Mouse (Mus musculus) midbrain, embryonic 13.5 days (tissue): ENCODE measurements at regions not wholly inside any gene's neighbourhood (a gene's known extent, or its start where the extent isn't known, plus 50 kb on each side); places are given as distances from the start of the nearest gene placed in this dataset.

ENCODE experiments used
- ATAC-seq: fragments of 200-750 bp; cut with Nextera tagmentation; 2 replicates; pipeline ENCODE4 v1.8.0; 2017; ENCODE audit warnings: mild to moderate bottlenecking, moderate TSS enrichment, moderate library complexity
- H3K27ac ChIP-seq: fragments of 300-500 bp; sonication (generic); 2 replicates; pipeline ENCODE4 v1.5.1; 2015; ENCODE audit warnings: inconsistent platforms, mild to moderate bottlenecking, moderate library complexity
- H3K27me3 ChIP-seq: fragments of 300-500 bp; sonication (generic); 2 replicates; pipeline ENCODE4 v1.6.1; 2015; ENCODE audit warnings: mild to moderate bottlenecking, inconsistent platforms
- H3K36me3 ChIP-seq: fragments of 300-500 bp; sonication (generic); 2 replicates; pipeline ENCODE4 v1.6.1; 2015; ENCODE audit warnings: mild to moderate bottlenecking, inconsistent platforms
- H3K4me1 ChIP-seq: fragments of 300-500 bp; sonication (generic); replicated peaks from 2 replicates; pipeline ENCODE4 v1.6.1; 2015; ENCODE audit warnings: inconsistent platforms
- H3K4me2 ChIP-seq: fragments of 300-500 bp; sonication (generic); replicated peaks from 2 replicates; pipeline ENCODE4 v1.6.1; 2015; ENCODE audit warnings: moderate library complexity, mild to moderate bottlenecking, inconsistent platforms
- H3K4me3 ChIP-seq: fragments of 300-500 bp; sonication (generic); replicated peaks from 2 replicates; pipeline ENCODE4 v1.5.1; 2015; ENCODE audit warnings: mild to moderate bottlenecking, inconsistent platforms
- H3K9ac ChIP-seq: fragments of 300-500 bp; sonication (generic); replicated peaks from 2 replicates; pipeline ENCODE4 v1.6.1; 2015; ENCODE audit warnings: mild to moderate bottlenecking, inconsistent platforms
- H3K9me3 ChIP-seq: fragments of 300-500 bp; sonication (generic); 2 replicates; pipeline ENCODE4 v1.6.1; 2016; ENCODE audit warnings: mild to moderate bottlenecking, inconsistent platforms
- WGBS: fragments of 180-500 bp; shearing (Covaris S2); methylation state at CpG from one replicate; pipeline ENCODE4 v1.1.7; 2015; 5-methylcytosine and 5-hydroxymethylcytosine counted together

DNA sequence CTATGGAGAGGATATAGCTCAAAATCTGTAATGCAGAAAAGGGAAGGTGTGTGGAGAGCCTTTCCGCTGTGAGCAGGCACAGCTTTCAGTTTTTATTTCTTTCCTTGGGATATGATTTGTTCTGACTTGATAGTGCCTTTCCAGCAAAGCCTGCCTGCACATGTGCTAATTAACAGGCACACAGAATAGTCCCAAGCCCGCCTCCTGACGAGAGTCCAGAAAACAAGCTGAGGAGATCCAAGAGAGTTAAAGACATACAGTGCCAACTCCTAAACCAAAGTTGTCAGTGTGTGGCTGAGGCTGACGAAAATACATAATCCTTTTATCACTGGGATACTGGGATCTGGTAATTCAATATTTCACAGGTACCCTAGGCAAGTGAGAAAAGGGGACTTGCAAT is 224.8 kb upstream of the Gria1 start:
- no peak overlapping the region for H3K4me3 ChIP-seq

DNA sequence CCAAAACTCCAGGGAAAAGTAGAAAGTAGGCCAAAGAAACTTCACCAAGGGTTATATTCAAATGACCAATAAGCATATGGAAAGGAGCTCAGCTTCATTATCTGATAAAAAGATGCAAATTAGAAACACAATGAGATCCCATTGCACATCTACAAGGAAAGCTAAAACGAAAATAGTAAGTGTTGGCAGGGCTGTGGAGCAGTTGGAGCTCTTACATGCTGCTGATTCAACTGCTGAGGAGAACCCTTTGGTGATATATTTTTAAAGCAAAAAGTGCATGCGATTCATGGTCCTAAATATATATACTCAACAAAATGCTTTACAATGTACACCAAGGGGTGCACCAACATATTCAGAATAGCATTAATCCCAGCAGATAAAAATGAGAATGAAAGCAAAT is 218.5 kb upstream of the Gria1 start:
- no peak for ATAC-seq
- Histone ChIP-seq H3K27me3 (no peaks in the 10 kb centered on the region), H3K9ac (no peak overlapping the region), H3K4me2 (no peak overlapping the region), H3K27ac (no peak overlapping the region), H3K9me3 (no peaks in the 10 kb centered on the region), H3K4me3 (no peak overlapping the region), H3K4me1 (no peaks in the 10 kb centered on the region), H3K36me3 (no peaks in the 10 kb centered on the region)
- 81% methylated on average over 2 of the region's 2 CpGs for WGBS

More for the DNA sequence above, 224.8 kb upstream of the Gria1 start:
- no peaks in the 10 kb centered on the region for H3K36me3 ChIP-seq
- H3K27me3 ChIP-seq, result no peaks in the 10 kb centered on the region
- no peaks in the 10 kb centered on the region for H3K9me3 ChIP-seq
- no peak overlapping the region for H3K4me2 ChIP-seq
- no peak overlapping the region for H3K9ac ChIP-seq
- H3K4me1 ChIP-seq, result no peaks in the 10 kb centered on the region
- 83% methylated on average over 4 of the region's 4 CpGs for WGBS
- no peak overlapping the region for H3K27ac ChIP-seq
- ATAC-seq, result no peak

DNA sequence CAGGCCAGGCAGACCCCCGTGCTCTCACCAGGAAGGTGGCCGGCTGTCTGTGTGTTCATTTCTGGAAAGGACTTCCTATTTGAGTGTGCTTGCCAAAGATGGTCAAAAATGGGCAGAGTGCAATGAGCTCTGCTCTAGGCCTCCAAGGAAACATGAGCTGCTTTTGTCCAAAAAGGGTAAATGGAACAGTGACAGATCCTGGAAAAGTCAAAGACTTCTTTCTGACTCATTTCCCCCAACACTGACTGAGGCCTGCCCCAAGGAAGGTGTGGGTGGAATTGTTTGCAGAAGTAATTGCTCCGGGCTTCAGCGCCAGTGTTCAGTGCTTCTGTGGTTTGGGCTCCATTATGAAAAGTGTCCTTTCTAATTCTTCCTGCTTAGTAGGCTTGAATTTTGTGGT is 203.9 kb upstream of the Gria1 start:
- Histone ChIP-seq H3K4me2 (no peak overlapping the region), H3K4me1 (no peaks in the 10 kb centered on the region), H3K9ac (no peak overlapping the region), H3K27me3 (no peaks in the 10 kb centered on the region), H3K9me3 (no peaks in the 10 kb centered on the region), H3K27ac (no peak overlapping the region), H3K36me3 (no peaks in the 10 kb centered on the region), H3K4me3 (no peak overlapping the region)
- ATAC-seq, result no peak
- WGBS, result 86% methylated on average over 4 of the region's 4 CpGs

DNA sequence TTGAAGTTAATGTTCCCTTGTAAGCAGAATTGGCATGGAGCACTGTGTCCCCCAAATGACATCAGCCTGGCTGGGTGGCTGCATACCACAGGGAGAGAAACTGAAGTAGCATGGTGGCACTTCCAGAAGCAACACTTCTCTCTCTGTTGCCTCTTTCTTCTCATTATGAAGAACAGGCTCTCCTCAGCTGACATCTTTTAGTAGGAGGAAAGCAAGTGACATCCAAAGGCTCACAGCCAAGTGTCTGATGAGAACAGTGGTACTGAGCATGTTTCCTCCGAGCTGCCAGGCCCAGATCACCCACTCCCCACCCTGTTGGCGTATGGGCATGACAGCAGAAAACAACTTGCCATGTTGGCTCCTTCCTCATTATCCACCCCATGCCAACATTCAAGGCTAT is 201.0 kb upstream of the Gria1 start:
- Histone ChIP-seq H3K36me3 (no peaks in the 10 kb centered on the region), H3K9me3 (no peaks in the 10 kb centered on the region), H3K27ac (no peak overlapping the region), H3K4me2 (no peak overlapping the region), H3K4me3 (no peak overlapping the region), H3K4me1 (no peaks in the 10 kb centered on the region), H3K27me3 (no peaks in the 10 kb centered on the region), H3K9ac (no peak overlapping the region)
- 90% methylated on average over 2 of the region's 2 CpGs for whole genome bisulfite sequencing
- ATAC-seq, result no peak

DNA sequence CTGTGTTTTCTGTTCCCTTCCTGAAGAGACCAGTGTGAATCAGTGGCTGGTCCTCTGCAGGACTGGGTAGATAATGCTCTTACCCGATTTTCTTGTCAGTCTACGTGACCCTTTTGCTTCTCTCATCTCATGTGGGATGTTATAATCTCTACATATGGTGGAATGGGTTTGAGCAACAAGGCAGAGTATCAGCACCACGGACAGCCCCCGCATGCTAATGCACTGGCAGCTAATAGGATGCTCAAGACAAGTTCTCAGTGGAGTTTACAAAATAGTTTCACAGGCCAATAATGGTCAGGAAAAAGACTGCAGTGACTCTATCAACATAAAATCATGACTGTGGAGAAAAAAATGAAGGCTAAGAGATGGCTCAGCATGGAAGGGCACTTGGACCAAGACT is 199.1 kb upstream of the Gria1 start:
- WGBS, result 62% methylated on average over 4 of the region's 4 CpGs
- Histone ChIP-seq H3K4me3 (no peak overlapping the region), H3K4me2 (no peak overlapping the region), H3K27ac (no peak overlapping the region), H3K4me1 (no peaks in the 10 kb centered on the region), H3K9ac (no peak overlapping the region), H3K36me3 (no peaks in the 10 kb centered on the region), H3K27me3 (no peaks in the 10 kb centered on the region), H3K9me3 (no peaks in the 10 kb centered on the region)
- ATAC-seq, result no peak

DNA sequence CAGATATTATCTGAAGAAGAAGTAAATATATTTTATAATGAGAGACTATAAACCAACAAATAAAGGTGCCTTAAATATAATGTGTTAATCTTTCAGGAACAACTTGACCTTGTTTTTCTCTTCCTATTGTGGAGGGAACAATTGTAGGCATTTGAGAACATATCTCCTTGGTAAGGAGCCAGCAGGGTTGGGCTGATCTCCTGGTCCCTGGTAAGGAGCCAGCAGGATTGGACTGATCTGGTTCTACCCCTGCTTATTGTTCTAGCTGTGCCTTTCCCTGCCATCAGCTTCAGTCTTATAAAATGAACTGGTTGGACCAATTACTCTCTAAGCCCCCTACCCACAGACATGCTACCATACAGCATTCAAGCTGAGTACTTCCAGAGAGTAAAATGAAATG is 187.7 kb upstream of the Gria1 start:
- no peak overlapping the region for H3K4me2 ChIP-seq

DNA sequence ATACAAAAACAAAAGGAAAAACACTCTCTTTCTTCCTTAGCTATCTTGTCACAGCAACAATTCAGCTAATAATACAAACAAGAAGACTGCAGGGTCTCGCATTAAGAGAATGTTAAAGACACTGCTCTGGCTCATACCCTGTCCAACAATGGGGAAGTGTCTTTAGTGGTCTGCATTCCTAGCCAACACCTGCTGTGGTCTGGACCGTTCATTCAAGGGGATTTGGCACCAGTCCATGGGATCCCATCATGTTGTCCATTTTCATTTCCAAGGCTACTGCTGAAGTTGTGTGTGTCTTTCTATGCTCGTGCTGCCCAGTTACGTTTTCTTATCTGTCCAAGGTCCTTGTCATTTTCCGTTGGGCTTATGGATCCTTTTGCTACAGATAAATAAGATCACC is 183.7 kb upstream of the Gria1 start:
- Histone ChIP-seq H3K4me1 (no peaks in the 10 kb centered on the region), H3K9me3 (no peaks in the 10 kb centered on the region), H3K4me2 (no peak overlapping the region), H3K36me3 (no peaks in the 10 kb centered on the region), H3K27ac (no peak overlapping the region), H3K27me3 (no peaks in the 10 kb centered on the region), H3K9ac (no peak overlapping the region), H3K4me3 (no peak overlapping the region)
- ATAC-seq, result no peak
- WGBS, result 64% methylated on average over 5 of the region's 5 CpGs

More for the DNA sequence above, 187.7 kb upstream of the Gria1 start:
- Histone ChIP-seq H3K27ac (no peak overlapping the region), H3K36me3 (no peaks in the 10 kb centered on the region), H3K9me3 (no peaks in the 10 kb centered on the region), H3K4me3 (no peak overlapping the region), H3K4me1 (no peaks in the 10 kb centered on the region), H3K9ac (no peak overlapping the region), H3K27me3 (no peaks in the 10 kb centered on the region)
- ATAC-seq, result no peak

DNA sequence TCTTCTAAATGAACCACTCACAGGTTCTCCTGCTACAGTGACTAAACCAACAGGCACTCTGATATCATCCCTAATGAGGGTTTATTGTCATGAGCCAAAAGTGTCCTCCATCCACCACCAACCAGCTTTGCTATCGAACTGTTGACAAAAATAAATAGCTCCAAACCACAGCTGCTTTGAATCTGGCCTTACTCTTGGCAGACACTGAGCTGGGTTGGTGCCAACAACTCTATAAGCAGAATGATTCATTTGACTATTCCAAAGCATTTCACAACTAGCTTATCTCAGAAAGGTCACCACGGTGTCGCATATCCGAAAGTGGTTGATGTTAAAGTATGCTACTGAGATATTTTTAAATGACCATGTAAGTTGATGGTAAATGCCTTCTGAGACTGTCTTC is 148.5 kb upstream of the Gria1 start:
- Histone ChIP-seq H3K4me1 (no peaks in the 10 kb centered on the region), H3K27ac (no peak overlapping the region), H3K27me3 (no peaks in the 10 kb centered on the region), H3K4me3 (no peak overlapping the region), H3K4me2 (no peak overlapping the region), H3K36me3 (no peaks in the 10 kb centered on the region), H3K9ac (no peak overlapping the region), H3K9me3 (no peaks in the 10 kb centered on the region)
- WGBS, result 91% methylated on average over 4 of the region's 4 CpGs
- no peak for ATAC-seq

DNA sequence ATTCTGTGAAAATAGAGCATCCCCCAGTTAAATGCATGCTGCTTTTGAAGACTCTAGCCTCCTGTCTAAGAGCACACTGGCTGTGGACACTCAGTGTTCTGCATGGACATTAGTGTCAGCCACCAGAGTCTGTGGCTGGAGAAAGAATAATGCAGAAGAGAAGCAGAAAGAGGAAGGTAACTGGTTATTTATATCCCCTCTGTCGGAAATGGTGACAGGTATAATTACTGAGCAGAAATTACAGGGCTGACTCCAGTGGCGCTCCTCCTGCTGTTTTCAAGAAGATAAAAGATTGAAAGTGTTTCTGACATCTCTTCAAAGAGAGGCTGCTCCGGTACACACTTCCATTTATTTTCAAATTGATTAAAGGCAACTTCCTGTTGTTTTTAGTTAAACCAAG is 139.5 kb upstream of the Gria1 start:
- 60% methylated on average over 3 of the region's 3 CpGs for WGBS
- no peak overlapping the region for H3K9ac ChIP-seq
- H3K27ac ChIP-seq, result 0 out of 2 replicates have a peak overlapping the region, but pooled peaks have one; percentile 25
- no peak overlapping the region for H3K4me3 ChIP-seq
- H3K9me3 ChIP-seq, result peaks cover 5% of the 10 kb centered on the region; the same call in 1 of the 2 replicates
- no peaks in the 10 kb centered on the region for H3K36me3 ChIP-seq
- ATAC-seq, result no peak
- no peaks in the 10 kb centered on the region for H3K27me3 ChIP-seq
- H3K4me2 ChIP-seq, result no peak overlapping the region
- H3K4me1 ChIP-seq, result peaks cover 5% of the 10 kb centered on the region; the same call in 1 of the 2 replicates

DNA sequence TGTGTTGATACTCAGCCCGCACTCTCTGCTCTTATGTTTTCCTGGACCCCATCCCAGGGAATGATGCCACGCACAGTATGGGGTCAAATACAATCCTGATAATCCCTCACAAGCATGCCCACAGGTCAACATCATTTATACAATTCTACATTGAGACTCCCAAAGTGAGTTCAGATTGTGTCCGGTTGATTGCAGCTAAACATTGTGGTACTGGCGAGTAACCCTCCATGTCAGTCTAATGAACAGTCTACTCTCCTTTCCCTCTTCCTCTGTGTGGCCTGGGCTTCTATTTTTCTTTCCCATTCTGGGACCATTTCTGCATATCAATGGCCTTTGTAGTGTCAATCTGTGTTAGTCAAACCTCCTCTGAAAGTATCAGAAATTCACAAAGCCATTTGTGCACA is 112.6 kb upstream of the Gria1 start:
- Histone ChIP-seq H3K27ac (0 out of 2 replicates have a peak overlapping the region, but pooled peaks have one; percentile 21), H3K9ac (no peak overlapping the region), H3K9me3 (no peaks in the 10 kb centered on the region), H3K4me3 (no peak overlapping the region), H3K4me1 (peaks cover 6% of the 10 kb centered on the region), H3K4me2 (no peak overlapping the region), H3K36me3 (no peaks in the 10 kb centered on the region), H3K27me3 (peaks cover 41% of the 10 kb centered on the region)
- ATAC-seq, result peak; percentile 63
- 21% methylated on average over 4 of the region's 4 CpGs for WGBS

DNA sequence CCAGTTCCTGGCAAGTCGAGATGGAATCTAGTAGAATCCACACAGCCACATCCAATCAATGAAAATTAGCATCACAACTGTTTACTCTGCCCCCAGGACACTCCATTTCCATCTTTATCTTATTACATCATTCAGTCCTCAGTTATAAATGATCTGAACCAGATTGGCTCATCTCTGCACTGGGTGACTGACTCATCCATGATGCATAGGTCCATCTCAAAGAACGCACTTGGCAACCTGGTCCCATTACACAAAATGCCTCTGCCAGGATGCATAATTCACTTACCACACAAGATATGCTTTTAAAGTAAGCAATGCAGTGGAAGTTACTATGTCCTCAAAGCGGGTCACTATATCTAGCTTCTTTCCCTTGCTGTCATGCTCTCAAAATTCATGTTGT is 110.0 kb upstream of the Gria1 start:
- Histone ChIP-seq H3K36me3 (no peaks in the 10 kb centered on the region), H3K27me3 (peaks cover 27% of the 10 kb centered on the region), H3K4me1 (peaks cover 6% of the 10 kb centered on the region), H3K9ac (no peak overlapping the region), H3K9me3 (no peaks in the 10 kb centered on the region), H3K27ac (no peak overlapping the region), H3K4me3 (no peak overlapping the region), H3K4me2 (no peak overlapping the region)
- 82% methylated on average over 3 of the region's 3 CpGs for WGBS
- ATAC-seq, result no peak

DNA sequence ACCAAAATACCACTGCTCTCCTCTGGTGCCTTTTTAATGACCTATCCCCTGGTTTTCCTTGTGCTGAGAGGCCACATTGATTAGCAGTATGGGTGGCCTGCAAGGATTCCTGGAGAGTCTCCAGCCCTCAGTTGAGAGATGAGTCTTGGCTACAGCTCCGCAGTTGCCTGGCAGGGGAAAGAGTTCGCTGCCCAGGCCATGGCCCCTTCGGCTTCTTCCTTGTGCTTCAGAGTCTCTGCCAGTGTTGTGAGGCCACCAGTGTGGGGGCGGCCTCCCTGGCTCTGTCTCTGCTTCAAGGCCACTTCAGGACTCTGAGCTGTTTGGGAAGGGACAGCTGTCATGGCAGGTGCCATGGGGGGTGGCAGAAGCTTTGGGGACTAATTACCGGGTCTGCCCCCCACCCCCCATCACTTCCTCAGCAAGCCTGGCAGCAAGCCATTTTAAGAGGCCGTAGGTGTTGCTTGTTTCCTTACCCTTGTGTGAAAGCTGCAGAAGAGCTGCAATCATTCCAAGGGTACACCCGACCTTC is 85.8 kb upstream of the Gria1 start:
- Histone ChIP-seq H3K9me3 (no peaks in the 10 kb centered on the region), H3K4me1 (no peaks in the 10 kb centered on the region), H3K4me3 (no peak overlapping the region), H3K4me2 (no peak overlapping the region), H3K27ac (no peak overlapping the region), H3K27me3 (no peaks in the 10 kb centered on the region), H3K36me3 (no peaks in the 10 kb centered on the region), H3K9ac (no peak overlapping the region)
- 90% methylated on average over 7 of the region's 7 CpGs for whole genome bisulfite sequencing
- no peak for ATAC-seq

DNA sequence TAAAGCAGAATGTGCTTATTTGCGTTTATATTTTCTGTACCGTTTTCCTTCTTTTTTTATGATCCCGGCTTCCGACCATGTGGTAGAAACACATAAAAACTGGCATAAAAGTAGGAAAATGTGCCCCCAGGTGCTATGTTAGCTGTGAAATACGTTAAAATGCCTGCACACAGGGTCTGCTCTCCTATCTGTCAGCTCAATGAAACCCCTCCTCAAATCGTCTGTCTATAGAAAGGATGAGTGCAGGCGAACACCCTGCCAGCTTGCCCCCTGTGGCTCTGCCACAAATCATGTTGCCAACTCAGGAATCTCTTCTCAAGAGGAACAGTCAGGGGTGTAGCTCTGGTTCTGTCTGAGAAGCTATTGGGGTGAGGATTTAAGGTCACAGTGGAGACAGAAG is 78.4 kb upstream of the Gria1 start:
- no peak overlapping the region for H3K9ac ChIP-seq
- H3K4me1 ChIP-seq, result no peaks in the 10 kb centered on the region
- WGBS, result 80% methylated on average over 7 of the region's 7 CpGs
- H3K27ac ChIP-seq, result no peak overlapping the region
- no peak for ATAC-seq
- H3K4me2 ChIP-seq, result no peak overlapping the region
- H3K4me3 ChIP-seq, result no peak overlapping the region
- H3K36me3 ChIP-seq, result no peaks in the 10 kb centered on the region
- no peaks in the 10 kb centered on the region for H3K27me3 ChIP-seq
- H3K9me3 ChIP-seq, result no peaks in the 10 kb centered on the region
